Mouse (Mus musculus) small intestine, adult 2 months (tissue): ENCODE results near the gene Atg5.

Experiments used
- CTCF ChIP-seq: fragments of 200-500 bp; IDR thresholded peaks from 2 replicates; pipeline ENCODE4 v1.5.1; 2012; ENCODE audit warnings: low read depth, mild to moderate bottlenecking, control low read depth, inconsistent platforms, low read length, moderate library complexity, mixed read lengths; ENCODE audit not compliant: insufficient replicate concordance, insufficient read length; ENCODE audit errors: extremely low read depth
- POLR2A ChIP-seq: fragments of 200-500 bp; IDR thresholded peaks from 2 replicates; pipeline ENCODE4 v1.6.1; 2012; ENCODE audit warnings: low read depth, mild to moderate bottlenecking, control low read depth, inconsistent platforms, low read length, moderate library complexity

DNA sequence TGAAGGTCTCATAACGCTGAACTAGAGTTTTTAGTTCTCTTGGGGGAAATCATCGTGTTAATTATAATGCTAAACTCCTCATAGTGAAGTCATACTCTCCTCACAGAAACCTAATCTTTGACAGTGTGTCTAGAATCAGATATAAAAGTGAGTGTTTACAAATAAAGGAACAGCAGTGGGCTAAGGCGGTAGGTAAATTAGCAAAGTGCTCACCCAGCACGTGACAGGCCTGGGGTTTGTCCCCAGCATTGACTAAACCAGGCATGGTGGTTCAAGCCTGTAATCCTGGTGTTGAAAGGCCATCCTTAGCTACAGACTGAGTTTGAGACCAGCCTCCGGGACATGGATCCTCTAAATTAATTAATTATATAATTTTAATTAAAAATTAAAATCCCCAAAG, 110.2 kb downstream of the Atg5 start:
- TF ChIP-seq CTCF, result no peak
- no peak for TF ChIP-seq POLR2A
